Mouse (Mus musculus) stomach, postnatal 0 days (tissue): ENCODE data around the gene Gmpr. TPM values are rescaled to one million over a fixed set of nuclear protein-coding genes. Genes with fewer than 3 reads are reported as not detected.

Source experiments
- ATAC-seq: fragments of 200-750 bp; cut with Nextera tagmentation; 2 replicates; pipeline ENCODE4 v1.8.0; 2017; ENCODE audit not compliant: low FRiP score, low TSS enrichment
- DNase-seq: peaks from one replicate; pipeline ENCODE4 v3.0.0-alpha.2; 2016; ENCODE audit warnings: low spot score
- H3K27ac ChIP-seq: fragments of 300-500 bp; sonication (generic); replicated peaks from 2 replicates; pipeline ENCODE4 v1.5.1; 2014; ENCODE audit warnings: mild to moderate bottlenecking, control low read depth
- H3K27me3 ChIP-seq: fragments of 300-500 bp; sonication (generic); 2 replicates; pipeline ENCODE4 v1.6.1; 2014; ENCODE audit warnings: low read length; ENCODE audit not compliant: control insufficient read depth, insufficient read depth
- H3K36me3 ChIP-seq: fragments of 300-500 bp; sonication (generic); 2 replicates; pipeline ENCODE4 v1.6.1; 2014; ENCODE audit warnings: low read length, mixed read lengths; ENCODE audit not compliant: control insufficient read depth, insufficient read depth
- H3K4me1 ChIP-seq: fragments of 300-500 bp; sonication (generic); replicated peaks from 2 replicates; pipeline ENCODE4 v1.6.1; 2014; ENCODE audit warnings: antibody characterized with exemption; ENCODE audit not compliant: control insufficient read depth, insufficient read depth
- H3K4me2 ChIP-seq: fragments of 300-500 bp; sonication (generic); replicated peaks from 2 replicates; pipeline ENCODE4 v1.6.1; 2014; ENCODE audit warnings: low read depth, mild to moderate bottlenecking, control low read depth, moderate library complexity
- H3K4me3 ChIP-seq: fragments of 300-500 bp; sonication (generic); 2 replicates; pipeline ENCODE4 v1.5.1; 2014; ENCODE audit warnings: low read depth, low read length, control low read depth
- H3K9ac ChIP-seq: fragments of 300-500 bp; sonication (generic); 2 replicates; pipeline ENCODE4 v1.6.1; 2014; ENCODE audit warnings: mild to moderate bottlenecking, low read length, control low read depth, mixed read lengths
- H3K9me3 ChIP-seq: fragments of 300-500 bp; sonication (generic); 2 replicates; pipeline ENCODE4 v1.6.1; 2016; ENCODE audit warnings: low read length; ENCODE audit not compliant: control insufficient read depth
- CTCF ChIP-seq: IDR thresholded peaks from 2 replicates; pipeline ENCODE4 v1.5.1; 2016; ENCODE audit warnings: antibody characterized with exemption, low read depth, mild to moderate bottlenecking, moderate library complexity
- EP300 ChIP-seq: optimal IDR thresholded peaks from 2 replicates; pipeline ENCODE3; 2016; ENCODE audit warnings: antibody characterized with exemption
- WGBS: fragments of 180-500 bp; shearing (Covaris S2); extraction: QIAGEN DNeasy Blood & Tissue Kit; methylation state at CpG from one replicate; pipeline ENCODE4 v1.1.7; 2014; 5-methylcytosine and 5-hydroxymethylcytosine counted together
- polyA plus RNA-seq: library from polyadenylated mRNA; unstranded; fragments of >200 nt; fragmentation: Nextera tagmentation; extraction: Ambion mirVana; gene quantifications from 2 replicates; pipeline ENCODE4 v1.2.1, GENCODE M21; 2015

The Gmpr gene
- polyA plus RNA-seq, 1 experiment from 2014 or later: 38.7 TPM

DNA sequence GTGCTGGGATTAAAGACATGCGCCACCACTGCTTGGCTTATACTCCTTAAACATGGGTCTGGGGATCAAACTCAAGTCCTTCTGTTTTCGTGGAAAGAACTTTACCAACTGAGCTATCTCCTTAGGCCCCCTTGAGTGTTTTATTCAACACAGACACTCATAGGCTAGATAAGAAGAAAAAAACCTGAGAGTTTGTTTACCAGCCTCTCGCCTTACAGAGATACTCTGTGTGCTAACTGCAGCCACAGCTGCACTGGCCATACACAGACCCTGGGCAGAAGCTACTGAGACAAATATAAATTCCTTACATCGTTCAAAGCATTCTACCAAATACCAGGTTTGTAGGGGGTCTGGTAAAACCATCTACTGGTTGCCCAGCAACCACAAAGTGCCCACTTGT lies 51.1 kb downstream of the Gmpr start:
- no peak for ATAC-seq
- Histone ChIP-seq H3K9ac (no peak overlapping the region), H3K4me1 (no peaks in the 10 kb centered on the region)

DNA sequence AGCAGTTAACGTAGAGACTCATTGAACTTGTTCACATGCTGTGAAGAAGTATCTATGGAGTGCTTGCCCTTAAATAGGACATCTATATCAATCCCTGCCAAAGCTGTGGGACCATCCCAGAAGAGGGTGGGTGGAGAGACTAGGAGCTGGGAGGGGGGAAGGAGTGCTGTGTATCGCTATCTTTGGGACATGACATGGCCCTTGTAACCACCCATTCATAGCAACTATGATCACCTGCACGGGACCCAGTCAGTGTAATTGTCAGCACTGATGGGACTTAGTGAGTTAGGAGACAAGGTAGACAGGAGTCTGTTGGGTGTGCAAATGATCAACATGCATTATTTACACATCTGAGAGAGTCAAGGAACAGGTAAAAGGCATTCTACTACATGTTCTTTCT lies 52.0 kb downstream of the Gmpr start:
- H3K9me3 ChIP-seq: no peaks in the 10 kb centered on the region
- TF ChIP-seq CTCF: no peak
- TF ChIP-seq EP300: no peak
- H3K9ac ChIP-seq: no peak overlapping the region
- ATAC-seq (no peak), DNase-seq (no peak)
- no peak overlapping the region for H3K4me3 ChIP-seq
- no peak overlapping the region for H3K27ac ChIP-seq
- H3K4me1 ChIP-seq: no peaks in the 10 kb centered on the region
- no peak overlapping the region for H3K4me2 ChIP-seq
- 95% methylated on average over 3 of the region's 3 CpGs for WGBS
- no peaks in the 10 kb centered on the region for H3K36me3 ChIP-seq
- no peaks in the 10 kb centered on the region for H3K27me3 ChIP-seq

More for the DNA sequence above, 51.1 kb downstream of the Gmpr start:
- Histone ChIP-seq H3K27me3 (no peaks in the 10 kb centered on the region), H3K27ac (no peak overlapping the region), H3K4me2 (no peak overlapping the region), H3K9me3 (no peaks in the 10 kb centered on the region), H3K36me3 (no peaks in the 10 kb centered on the region), H3K4me3 (no peak overlapping the region)
- no peak for TF ChIP-seq EP300
- no peak for TF ChIP-seq CTCF
- 61% methylated on average over 4 of the region's 4 CpGs for WGBS
- DNase-seq: no peak

DNA sequence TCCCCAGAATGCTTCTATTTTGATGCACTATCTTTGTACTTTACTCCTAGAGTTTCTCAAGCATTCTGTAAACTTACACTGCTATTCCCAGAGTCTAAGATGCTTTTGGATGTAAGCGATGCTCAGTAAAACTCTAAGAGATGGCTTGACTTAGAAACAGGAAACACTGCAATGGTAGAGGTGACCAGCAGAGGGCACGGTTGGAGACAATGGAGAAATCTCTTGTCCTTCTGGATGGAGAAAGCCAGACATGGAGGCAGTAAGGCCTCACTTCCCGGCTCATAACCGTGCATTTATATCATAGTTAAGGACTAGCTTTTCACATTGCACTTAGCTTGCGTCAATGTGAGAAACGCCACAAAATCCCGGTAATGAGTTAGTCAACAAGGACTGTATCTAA lies 53.3 kb downstream of the Gmpr start:
- no peak overlapping the region for H3K27ac ChIP-seq
- H3K27me3 ChIP-seq: no peaks in the 10 kb centered on the region
- no peak overlapping the region for H3K9ac ChIP-seq
- no peaks in the 10 kb centered on the region for H3K36me3 ChIP-seq
- H3K4me3 ChIP-seq: no peak overlapping the region
- ATAC-seq (no peak), DNase-seq (peak; percentile 27)
- TF ChIP-seq CTCF (peak; percentile 78), EP300 (no peak)
- no peak overlapping the region for H3K4me2 ChIP-seq
- no peaks in the 10 kb centered on the region for H3K4me1 ChIP-seq
- no peaks in the 10 kb centered on the region for H3K9me3 ChIP-seq
- 76% methylated on average over 7 of the region's 7 CpGs for WGBS

DNA sequence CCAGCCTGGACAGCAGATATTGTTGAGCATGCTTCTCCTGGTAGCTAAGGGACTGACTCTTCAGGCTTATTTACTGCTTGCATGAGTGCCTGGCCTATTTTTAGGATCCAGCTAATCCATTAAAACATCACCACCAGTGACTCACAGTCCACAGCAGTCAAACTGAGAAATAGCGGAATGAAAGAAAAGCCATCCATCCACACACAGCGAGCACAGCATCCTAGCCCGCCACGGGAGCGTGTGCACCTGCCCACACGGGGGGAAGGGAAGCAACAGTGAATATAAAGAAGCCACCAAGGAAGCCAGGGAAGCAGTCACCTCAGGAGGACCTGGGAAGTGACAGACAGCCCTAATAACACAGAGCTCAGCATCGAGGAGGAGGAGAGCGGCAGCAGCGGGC lies 54.8 kb downstream of the Gmpr start:
- ATAC-seq: no peak; the same call in 1 of the 2 replicates
- Histone ChIP-seq H3K36me3 (peaks cover 4% of the 10 kb centered on the region; the same call in 1 of the 2 replicates), H3K9ac (no peak overlapping the region), H3K4me2 (no peak overlapping the region), H3K27ac (no peak overlapping the region), H3K27me3 (no peaks in the 10 kb centered on the region), H3K9me3 (no peaks in the 10 kb centered on the region), H3K4me3 (no peak overlapping the region), H3K4me1 (no peaks in the 10 kb centered on the region)
- DNase-seq: no peak
- 66% methylated on average over 9 of the region's 9 CpGs for WGBS
- no peak for TF ChIP-seq CTCF
- TF ChIP-seq EP300: no peak

DNA sequence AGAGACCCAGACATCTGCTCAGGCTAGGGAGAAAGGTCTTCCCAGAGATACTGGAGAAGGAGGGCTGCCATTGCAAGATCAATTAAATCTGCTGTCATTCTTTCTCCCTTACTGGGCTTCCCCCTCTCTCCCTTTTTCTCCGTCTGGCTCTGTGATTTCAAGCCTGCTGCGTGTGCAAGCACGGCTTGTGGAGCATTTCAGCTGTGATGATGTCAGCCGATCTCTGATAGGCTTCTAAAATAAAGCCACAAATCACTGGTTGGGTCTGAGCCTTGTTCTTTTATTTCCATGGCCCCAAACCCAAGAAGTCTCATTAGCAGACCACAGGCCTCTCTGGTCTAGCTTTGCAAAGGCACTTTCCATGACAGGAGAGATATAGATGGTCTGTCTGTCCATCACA lies 57.7 kb downstream of the Gmpr start:
- Histone ChIP-seq H3K4me2 (no peak overlapping the region), H3K27me3 (no peaks in the 10 kb centered on the region), H3K9ac (no peak overlapping the region), H3K36me3 (peaks cover 11% of the 10 kb centered on the region), H3K9me3 (no peaks in the 10 kb centered on the region), H3K4me3 (no peak overlapping the region), H3K27ac (no peak overlapping the region), H3K4me1 (no peaks in the 10 kb centered on the region)
- DNase-seq (no peak), ATAC-seq (no peak)
- WGBS: 59% methylated on average over 4 of the region's 4 CpGs
- TF ChIP-seq EP300: no peak
- TF ChIP-seq CTCF: no peak

DNA sequence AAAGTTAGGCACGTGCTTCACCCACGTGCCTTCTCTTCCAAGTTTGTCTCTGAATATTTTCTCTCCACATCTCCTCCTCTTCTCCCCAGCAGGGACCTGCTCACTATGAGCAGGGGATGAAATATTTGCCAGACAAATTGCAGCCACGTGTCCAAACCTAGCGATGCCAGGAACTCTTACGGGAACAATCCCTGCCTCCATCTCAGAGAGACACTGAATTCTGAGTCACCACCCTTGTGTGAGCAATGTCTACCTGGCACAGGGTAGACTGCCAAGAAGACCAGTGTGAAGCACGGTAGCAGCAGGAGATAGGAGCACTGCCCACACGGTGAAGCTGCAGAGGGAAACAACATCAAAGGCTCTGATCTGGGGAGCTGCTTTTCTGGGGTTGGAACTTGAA lies 62.7 kb downstream of the Gmpr start:
- DNase-seq: no peak
- no peaks in the 10 kb centered on the region for H3K9me3 ChIP-seq
- H3K4me2 ChIP-seq: no peak overlapping the region
- H3K4me1 ChIP-seq: no peaks in the 10 kb centered on the region
- TF ChIP-seq EP300: no peak
- no peak for TF ChIP-seq CTCF
- H3K27ac ChIP-seq: no peak overlapping the region
- H3K9ac ChIP-seq: no peak overlapping the region
- H3K36me3 ChIP-seq: peaks cover 11% of the 10 kb centered on the region
- ATAC-seq: no peak; the same call in 1 of the 2 replicates
- no peaks in the 10 kb centered on the region for H3K27me3 ChIP-seq
- WGBS: 52% methylated on average over 7 of the region's 7 CpGs
- no peak overlapping the region for H3K4me3 ChIP-seq
